Mouse (Mus musculus): ENCODE measurements around the gene Mrpl42.

The Mrpl42 gene

DNA sequence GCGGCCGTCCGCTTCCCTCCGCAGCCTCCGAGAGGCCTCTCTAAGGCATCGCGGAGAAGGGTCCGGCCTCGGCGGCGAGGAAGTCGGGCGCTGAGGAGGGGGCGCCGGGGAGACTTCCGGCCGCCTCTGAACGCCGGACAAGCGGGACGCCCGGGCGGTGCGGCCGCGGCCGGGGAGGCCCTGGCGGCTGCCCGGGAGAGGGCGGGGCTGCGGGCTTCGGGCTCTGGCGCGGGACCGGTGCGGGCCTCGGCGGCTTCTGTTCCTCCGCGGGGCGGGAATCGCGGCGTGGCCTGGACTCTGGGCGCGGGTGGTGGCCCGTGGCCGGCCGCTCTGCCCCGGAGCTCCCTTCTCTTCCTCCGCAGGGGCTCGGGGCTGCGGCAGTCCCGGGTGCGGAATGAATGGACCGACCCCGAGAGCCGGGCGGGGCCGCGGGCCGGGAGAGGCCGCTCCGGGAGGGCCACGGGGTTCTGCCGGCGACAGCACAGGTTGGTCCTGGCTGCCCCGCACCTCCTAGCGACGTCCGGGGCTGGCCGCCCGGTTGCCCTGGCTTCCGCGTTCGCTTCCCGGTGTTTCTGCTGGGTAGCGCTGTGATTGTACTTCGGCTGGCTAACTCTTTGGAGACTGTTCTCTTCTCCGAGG is 13.7 kb upstream of the Mrpl42 start:
- CTCF ChIA-PET, result interaction anchor here (0.6 kb wide), 1 partner anchor 426 kb away, joined by 5 read pairs; no protein-coding TSS in a partner anchor

DNA sequence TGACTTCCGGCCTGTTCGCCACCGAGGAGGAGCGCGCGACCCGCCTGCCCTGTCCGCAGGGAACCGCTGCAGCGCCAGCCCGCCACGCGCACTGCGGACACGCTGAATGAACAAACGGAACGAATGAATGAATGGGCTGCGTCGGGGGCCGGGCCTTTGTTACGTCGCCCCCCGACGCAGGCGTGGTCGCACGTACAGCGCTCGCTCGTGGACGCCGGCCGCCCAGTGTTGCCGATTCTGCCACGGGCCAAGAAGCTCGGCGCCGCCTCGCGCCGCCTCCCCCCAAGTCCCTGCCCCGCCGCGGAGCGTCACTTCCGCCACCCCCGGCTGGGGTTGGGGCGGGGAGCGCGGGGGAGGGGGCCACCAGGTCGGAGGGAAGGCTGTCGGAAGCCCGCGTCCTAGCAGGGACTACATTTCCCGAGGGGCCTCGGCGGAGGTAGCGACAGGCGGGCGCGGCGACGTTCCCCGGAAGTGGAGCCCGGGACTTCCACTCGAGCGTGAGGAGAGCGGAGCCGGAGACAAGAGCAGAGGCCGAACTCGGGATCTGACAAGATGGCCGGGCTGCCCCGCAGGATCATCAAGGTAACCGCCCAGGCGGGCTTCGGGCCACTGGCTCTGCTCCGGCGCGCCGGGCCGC is 13.0 kb upstream of the Mrpl42 start, which contains the start of gene Ube2n:
Gene Ube2n, plus strand, starts transcription at position 490 of the 637 bp plus-strand sequence.
- CTCF ChIA-PET, result interaction anchor here (0.6 kb wide), 1 partner anchor 426 kb away, joined by 5 read pairs; no protein-coding TSS in a partner anchor

DNA sequence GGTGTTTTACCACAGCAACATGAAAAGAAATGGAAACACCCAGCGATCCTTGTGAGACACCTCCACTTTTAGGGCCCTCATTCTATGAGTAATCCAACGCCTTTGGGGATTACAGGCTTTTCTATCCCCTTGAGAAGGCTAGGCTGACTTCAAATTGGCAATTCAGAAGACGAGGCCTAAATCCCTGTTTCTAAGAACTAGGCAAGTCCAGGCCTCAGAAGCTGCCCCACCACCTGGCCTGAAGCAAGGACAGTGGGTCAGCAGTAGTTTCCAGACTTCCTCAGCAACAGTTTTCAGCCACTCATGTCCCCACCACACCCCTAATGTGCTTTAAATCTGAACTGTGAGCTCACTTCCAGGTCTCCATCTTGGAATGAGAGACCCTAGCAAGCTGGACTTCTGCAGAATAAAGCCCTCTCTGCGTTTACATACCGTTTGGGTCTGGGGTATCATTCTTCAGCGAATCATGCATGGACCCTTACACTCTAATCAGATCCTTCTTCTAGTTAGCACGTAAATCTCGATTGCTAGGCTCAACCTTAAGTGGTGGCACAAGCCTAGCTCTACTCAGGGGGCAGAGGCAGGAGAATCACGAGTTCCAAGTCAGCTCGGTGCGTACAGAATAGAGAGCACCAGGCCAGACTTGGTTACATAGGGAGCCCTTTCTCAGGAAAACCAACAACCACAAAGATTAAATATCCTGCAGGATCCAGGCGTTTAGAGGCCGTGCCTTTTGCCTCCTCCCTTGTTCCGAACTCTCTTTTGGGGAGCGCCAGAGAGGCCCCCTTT is 12.2 kb upstream of the Mrpl42 start:
- CTCF ChIA-PET, result interaction anchor here (0.6 kb wide), 1 partner anchor 20 kb away, joined by 4 read pairs; no protein-coding TSS in a partner anchor

DNA sequence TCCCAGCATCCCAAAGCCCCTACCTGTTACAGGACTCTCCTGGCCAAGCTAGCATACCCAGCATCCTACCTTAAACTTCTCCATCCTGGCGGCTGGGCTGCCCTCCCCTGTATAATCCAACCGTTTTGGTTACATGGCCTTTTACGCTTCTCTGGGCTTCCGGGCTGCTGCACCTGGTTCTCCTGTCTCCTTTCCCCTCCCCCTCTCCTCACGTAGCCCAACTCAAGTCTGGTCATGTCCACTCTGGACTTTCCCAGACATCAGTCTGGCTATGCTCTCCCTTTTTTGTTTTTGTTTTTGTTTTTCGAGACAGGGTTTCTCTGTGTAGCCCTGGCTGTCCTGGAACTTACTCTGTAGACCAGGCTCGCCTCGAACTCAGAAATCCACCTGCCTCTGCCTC is 10.9 kb upstream of the Mrpl42 start:
- CTCF ChIA-PET, result interaction anchor here (0.5 to 0.6 kb wide), 2 partner anchors 482 to 1565 kb away, joined by 3 read pairs; no protein-coding TSS in a partner anchor

DNA sequence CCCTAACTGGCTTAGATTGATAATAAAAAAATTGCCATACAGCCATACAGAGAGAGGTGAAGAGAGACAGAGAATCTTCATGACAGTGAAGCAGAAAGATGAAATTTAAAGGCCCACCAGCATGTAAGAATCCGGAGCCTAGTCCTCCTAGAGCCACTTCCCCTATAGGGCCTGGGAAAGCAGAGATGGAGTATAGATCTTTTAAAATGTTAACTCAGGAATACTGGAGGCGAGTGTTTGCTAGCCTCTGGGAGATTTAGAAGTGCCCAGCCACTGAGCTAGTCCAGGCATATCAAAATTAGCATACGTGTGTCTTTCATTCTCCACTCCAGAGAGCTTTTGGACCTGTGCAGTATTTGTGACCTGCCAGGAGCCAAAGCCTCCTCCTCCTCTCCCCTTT is 7.5 kb upstream of the Mrpl42 start:
- CTCF ChIA-PET, result no interaction called here

DNA sequence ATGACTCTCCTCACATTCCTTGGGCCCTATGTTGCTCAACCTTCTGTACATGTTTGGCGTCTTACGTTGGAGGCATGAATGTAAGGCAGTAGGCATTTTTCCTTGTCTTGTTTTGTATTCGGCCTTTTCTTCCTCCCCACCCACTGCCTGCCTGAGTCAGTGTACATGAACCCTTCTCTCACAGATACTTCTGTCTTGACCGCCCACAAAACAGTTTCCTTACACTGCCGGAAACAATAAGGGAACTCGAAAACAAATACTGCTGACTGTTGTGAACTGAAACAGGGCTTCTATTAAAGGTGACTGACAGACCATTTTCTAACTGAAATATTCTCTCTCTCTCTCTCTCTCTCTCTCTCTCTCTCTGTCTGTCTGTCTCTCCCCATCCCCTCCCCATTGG is 7.1 kb upstream of the Mrpl42 start:
- CTCF ChIA-PET, result no interaction called here

DNA sequence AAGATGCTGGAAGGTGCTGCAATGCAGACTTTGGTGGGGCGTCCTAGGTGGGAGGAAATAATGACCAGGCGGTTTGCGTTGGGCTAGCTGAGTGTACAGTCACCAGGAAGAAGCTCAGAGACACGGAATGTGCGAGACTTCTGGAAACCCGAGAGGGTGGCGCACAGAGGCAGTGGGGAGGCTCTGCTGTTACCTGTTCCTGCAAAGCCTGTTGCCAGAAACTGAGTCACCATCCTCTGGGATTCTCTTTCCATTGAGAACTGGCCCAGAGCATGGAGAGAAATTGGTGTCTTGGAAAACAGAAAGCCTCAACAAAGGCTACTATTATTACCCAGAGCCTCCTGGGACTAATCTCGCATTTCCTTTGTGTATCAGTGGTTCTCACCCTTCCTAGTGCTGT is 6.4 kb upstream of the Mrpl42 start:
- CTCF ChIA-PET, result no interaction called here

DNA sequence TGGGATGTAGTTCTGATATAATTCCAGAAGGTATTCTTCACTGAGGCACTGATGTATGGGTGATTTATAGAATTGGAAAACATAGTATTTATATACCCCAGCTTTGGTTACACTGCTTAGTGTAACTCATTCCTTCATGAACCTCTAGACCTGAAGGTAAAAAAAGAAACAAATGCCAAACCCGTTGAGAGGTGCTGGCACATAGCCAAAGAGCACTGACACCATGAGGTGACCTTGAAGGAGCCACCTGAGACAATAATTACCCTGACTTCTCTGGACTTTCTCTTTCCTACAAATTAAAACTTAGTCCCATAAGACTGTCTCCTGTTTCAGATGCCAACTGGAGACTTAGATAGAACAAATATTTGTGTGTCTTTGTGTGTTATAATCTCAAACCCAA is 2.6 kb upstream of the Mrpl42 start:
- CTCF ChIA-PET, result no interaction called here

DNA sequence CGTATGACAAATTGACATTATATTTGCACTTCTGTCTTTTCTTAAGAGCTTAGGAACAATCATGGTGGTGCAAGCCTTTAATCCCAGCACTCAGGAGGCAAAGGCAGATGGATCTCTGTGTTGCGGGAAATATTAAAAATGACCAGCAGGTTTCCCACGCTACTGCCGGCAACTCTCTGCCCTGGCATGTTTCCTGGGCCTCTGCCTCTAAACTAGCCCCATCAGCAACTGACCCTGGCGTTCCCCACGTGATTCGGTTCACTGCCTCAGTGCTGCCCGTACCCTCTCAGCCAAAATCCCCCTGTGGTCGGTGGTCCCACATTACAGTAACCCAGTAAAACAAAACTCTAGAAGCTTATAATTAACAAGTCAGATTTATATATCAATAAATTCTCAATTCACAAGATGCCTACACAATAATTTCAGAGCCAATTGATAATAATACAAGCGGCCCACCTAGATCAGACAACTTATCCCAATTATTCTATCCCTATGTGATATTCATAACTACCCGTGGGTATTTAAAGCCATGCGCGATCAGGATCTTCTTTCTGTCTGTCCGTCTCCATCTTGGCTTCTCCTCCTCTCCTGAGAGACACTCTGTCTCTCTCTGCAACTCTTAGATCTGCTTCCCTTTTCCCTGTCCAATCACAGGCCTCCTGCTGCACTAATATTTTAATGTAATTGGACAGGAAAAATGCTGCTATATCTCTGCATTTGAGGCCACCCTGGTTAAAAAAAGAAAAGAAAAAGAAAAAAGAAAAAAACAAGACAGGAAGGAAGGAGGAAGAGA is 1.9 kb upstream of the Mrpl42 start:
- CTCF ChIA-PET, result no interaction called here

DNA sequence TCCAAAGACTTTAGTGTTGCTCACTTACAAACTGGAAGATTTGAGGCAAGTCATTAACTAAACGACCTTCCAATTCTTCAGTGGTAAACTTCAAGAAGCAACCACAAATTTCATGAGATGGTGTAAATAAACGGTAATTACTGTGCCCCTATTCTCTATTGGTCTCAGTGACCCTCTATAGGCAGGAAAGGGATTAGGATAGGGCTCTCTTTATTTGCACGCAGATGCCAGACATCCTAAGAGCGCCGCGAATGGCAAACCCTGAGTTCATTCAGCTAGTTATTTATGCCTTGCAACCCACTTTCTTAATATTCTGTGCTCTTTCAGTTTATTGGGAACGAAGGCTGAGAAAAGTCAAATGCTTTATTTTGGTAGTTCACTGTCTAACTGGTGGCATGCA is 707 bp downstream of the Mrpl42 start:
- CTCF ChIA-PET, result no interaction called here

DNA sequence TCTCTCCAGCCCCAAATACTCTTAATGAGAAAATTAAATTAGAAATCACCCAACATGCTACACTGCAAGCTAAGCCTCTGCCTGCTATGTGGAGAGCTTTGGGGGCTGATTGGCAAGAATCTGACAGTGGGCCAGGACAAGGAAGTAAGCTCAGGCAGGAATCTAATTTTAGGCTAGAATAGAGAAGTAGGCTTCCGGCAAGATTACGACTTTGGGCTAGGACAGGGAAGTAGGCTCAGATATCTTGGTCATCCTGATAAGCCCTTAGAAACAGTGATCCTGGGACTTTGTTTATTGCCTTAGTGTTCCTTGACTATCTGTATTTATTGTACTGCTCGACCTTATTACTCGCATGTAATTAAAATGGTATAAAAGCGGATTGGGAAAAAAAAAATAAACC is 7.5 kb downstream of the Mrpl42 start:
- CTCF ChIA-PET, result no interaction called here

DNA sequence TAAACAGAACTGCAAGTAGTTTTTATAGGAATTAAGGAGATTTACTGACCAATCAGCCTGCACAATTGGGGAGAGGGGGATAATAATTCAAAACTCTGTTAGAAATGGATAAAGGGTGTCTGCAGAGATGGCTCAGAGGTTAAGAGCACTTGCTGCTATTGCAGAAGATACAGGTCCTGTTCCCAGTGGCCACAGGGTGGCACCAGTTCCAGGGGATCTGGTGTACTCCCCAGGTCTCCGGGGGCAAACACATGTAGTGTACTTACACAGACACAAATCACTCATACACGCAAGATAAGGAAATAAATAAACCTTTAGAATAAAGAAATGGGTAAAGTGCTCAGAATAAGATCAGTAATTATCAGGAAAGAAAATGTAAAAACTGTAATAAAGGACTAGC is 12.1 kb downstream of the Mrpl42 start:
- CTCF ChIA-PET, result no interaction called here

DNA sequence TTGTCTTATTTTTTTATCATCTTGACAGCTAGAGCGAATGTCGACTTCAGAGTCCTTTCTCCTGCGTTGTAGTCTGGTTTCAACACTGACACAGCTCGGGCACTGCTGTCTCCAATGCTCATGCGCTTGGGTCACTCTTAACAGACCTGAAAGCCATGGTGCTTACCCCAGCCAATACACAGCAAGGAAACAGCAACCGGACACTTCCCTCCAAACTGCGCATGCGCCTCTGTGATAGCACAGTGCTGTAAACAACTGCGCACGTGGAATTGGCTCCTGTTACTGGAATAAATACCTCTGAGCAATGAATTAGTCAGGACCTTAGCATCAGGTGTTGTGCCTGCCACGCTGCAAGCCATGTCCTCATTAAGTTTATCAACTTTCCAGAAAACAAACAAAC is 24.2 kb downstream of the Mrpl42 start:
- CTCF ChIA-PET, result interaction anchor here (0.7 kb wide), 1 partner anchor 505 kb away, joined by 5 read pairs; no protein-coding TSS in a partner anchor

DNA sequence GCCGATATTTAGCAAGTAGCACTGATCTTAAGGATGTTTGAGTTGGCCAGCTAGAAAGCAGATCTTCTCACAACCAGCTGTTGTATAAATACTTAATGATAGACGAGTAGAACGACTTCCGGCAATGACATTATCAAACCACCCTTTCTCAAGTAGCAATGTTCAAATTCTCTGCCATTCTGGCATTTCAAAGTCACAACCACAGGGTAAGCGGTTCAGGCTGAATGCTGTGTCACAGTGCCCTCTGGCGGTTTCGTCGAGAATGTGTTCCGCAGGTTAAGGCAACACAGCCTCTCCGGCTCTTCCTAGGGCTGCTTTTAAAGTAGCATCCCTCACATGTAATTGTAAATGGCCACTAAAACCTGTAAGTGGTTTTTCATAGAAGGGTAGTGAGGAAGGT is 25.8 kb downstream of the Mrpl42 start:
- CTCF ChIA-PET, result interaction anchor here (0.5 to 1.3 kb wide), 2 partner anchors 484 to 885 kb away, joined by 3 to 4 read pairs; no protein-coding TSS in a partner anchor

DNA sequence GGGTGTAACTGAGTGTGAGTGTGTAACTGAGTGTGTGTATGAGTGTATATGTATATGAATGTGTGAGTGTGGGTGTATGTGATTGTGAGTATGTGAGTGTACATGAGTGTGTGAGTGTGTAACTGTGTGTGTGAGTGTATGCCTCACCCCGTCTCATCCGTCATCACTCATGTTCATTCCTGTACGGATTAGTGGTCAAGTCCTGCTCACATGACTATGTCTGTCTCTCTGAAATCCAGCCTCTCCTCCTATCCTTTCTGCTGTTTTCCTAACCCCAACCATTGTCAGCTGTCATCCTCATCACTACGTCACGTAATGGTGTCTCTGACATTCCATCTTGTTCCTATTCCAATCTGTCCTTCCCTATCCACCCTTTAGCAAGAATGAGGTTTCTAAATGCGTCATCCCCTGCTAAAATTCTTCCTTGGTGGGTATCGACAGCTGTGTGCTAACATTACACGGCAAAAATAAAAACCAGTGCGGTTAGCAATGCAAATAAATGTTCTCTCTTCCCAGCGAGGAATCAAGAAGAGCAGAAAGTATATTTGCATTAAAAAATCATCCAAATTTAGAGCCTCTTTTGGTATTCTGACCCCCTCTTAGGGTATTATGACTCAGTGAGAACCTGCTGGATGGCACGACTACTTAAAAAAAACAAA is 29.7 kb downstream of the Mrpl42 start:
- CTCF ChIA-PET, result interaction anchor here (0.5 kb wide), 1 partner anchor 1012 kb away, joined by 3 read pairs; no protein-coding TSS in a partner anchor

DNA sequence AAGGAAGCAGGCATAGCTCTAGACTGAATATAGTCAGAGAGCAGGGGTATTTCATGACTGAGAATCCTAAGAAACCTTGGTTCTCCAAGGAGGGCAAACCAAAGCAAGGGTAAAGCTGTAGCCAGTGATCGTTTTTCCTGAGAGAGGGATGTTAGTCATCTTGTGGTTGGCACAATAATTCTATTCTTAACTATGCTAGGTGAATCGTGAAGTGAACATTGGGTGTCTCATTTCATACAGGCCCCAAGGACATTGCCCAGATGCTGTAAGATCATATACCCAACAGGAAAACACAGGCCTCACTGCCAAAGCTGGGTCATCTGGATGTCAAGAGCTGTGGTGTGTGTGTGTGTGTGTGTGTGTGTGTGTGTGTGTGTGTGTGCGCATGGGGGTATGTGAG is 30.6 kb downstream of the Mrpl42 start:
- CTCF ChIA-PET, result no interaction called here

DNA sequence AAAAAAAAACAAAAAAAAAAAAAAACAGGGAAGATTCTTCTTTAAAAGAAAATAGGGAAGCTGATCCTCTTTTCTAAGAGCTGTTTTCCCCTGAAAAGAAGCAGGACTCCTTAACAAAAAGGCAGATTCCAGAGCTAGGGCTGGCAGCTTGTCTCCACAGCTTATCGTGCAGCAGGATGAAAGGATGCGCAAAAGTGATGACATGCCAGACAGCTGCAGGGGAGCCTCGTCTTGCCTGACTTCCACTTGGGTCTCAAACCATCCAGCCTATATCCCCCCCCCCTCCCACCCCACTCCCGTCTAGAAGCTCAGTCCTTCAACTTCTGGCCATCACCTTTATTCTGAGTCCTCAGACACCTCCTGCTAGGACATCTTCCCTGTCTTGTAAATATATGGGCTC is 32.8 kb downstream of the Mrpl42 start:
- CTCF ChIA-PET, result interaction anchor here (0.6 kb wide), 2 partner anchors 306 to 655 kb away, joined by 3 to 6 read pairs; no protein-coding TSS in a partner anchor

DNA sequence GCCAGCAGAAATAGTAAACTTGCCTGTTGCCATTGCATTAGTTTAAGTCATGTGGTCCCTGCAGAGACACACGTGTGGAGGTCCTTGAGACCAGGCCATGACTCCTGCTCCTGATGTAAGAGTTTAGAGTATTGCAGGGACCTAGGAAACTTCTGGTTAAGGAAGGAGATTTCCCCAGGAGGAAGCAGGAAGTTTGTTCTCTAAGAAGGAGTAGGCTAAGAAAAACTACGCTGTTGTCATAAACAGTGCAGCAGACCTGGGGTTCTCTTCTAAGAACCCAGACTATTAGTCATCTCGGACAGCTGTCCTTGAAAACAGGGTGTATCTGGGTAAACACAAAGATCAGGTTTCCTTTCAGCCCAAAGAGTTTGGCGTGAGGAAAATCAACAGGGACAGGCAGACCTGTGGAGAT is 36.2 kb downstream of the Mrpl42 start:
- CTCF ChIA-PET, result no interaction called here

DNA sequence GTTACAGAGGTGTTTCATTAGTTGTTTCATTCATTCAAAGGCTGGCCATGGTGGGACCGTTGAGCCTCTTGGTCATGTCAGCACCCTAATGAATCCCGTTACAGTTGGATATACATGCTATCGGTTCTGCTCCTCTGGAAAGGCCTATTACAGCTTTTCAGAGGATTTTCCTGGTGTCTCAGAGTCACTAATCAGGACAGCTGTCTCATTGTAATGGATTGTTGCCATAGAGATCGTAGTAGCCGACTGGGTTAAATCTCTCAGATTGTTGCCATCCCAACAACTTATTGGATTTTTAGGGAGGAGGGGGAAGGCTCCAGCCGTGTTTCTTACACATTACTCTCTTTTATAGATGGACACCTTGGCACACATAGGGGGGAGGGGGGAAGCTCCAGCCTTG is 37.2 kb downstream of the Mrpl42 start:
- CTCF ChIA-PET, result interaction anchor here (0.6 kb wide), 1 partner anchor 472 kb away, joined by 8 read pairs; no protein-coding TSS in a partner anchor

DNA sequence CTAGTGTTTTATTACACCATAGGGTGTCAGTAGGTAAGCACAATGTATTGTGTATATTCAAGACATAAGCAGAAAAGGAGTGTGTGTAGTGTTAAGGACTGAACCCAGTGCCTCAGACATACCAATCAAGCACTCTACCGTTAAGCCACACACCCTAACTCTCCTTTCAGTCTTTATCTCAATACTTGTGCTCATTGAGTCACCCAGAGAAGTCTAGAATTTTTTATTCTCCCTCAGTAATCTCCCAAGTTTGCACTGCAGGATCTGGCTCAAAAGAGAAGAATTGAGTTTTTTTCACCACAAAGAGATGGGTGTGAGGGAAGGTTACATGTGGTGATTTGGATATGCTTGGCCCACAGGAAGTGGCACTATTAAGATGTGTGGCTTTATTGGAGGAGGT is 39.5 kb downstream of the Mrpl42 start:
- CTCF ChIA-PET, result no interaction called here

DNA sequence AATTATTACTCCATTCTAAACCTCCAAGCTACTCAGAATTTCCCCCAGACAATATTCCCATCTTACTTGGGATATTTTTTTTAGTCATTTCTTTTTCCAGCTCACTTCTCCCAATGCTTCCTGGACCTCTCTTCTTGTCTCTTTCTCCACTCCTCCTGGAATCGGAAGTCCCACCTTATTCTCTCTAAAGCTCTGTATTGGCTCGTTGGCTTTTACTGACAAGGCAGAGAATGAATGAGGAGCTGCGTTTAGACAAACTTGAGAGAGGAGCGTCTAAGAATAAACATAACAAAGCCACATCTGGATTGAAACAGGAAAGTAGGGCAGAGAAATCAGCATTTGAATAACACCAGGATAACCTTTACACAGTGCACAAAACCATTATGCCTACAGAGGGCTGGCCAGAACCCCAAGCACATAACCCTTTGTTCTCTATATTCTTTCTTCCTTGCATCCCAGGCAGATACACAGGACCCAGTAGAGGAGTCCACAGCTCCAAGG is 40.6 kb downstream of the Mrpl42 start:
- CTCF ChIA-PET, result no interaction called here

All from spleen, embryonic (tissue).